Mouse (Mus musculus): ENCODE measurements around the gene Gramd4. TPM values are rescaled to one million over a fixed set of nuclear protein-coding genes. Genes with fewer than 3 reads are reported as not detected.

Gramd4 gene
- polyA plus RNA-seq, 1 experiment from 2014 or later, result 8.7 TPM

- Histone ChIP-seq H3K4me3 (ENCODE audit: low read depth, low read length) (no peak overlapping the region), H3K4me1 (replicated peaks; ENCODE audit: control insufficient read depth, insufficient read depth, low read length) (peaks cover 4% of the 10 kb centered on the region; the same call in 1 of the 2 replicates), H3K27me3 (ENCODE audit: control insufficient read depth, insufficient read depth, low read length) (no peaks in the 10 kb centered on the region), H3K36me3 (ENCODE audit: control insufficient read depth, insufficient read depth, low read length) (no peaks in the 10 kb centered on the region), H3K27ac (ENCODE audit: low read depth, low read length) (no peak overlapping the region), H3K9me3 (ENCODE audit: control insufficient read depth, low read length) (no peaks in the 10 kb centered on the region), H3K9ac (ENCODE audit: low read depth, low read length) (no peak overlapping the region), H3K4me2 (replicated peaks; ENCODE audit: low read depth, low read length) (no peak overlapping the region)
- DNase-seq (ENCODE audit: low spot score) (no peak), ATAC-seq (ENCODE audit: low FRiP score) (no peak)
- WGBS, result 85% methylated on average over 12 of the region's 12 CpGs
These were observed 111.7 kb downstream of the Gramd4 start for GRCm38 (mm10) chr15:86168941-86169816.

GRCm38 (mm10) chr15:86169817-86170110, 112.3 kb downstream of the Gramd4 start:
- no peak for DNase-seq (ENCODE audit: low spot score)
- no peak overlapping the region for H3K4me3 ChIP-seq (ENCODE audit: low read depth, low read length)
- H3K36me3 ChIP-seq (ENCODE audit: control insufficient read depth, insufficient read depth, low read length), result no peaks in the 10 kb centered on the region
- H3K4me2 ChIP-seq (replicated peaks; ENCODE audit: low read depth, low read length), result no peak overlapping the region
- H3K27me3 ChIP-seq (ENCODE audit: control insufficient read depth, insufficient read depth, low read length), result no peaks in the 10 kb centered on the region
- no peak for ATAC-seq (ENCODE audit: low FRiP score)
- no peaks in the 10 kb centered on the region for H3K9me3 ChIP-seq (ENCODE audit: control insufficient read depth, low read length)
- H3K27ac ChIP-seq (ENCODE audit: low read depth, low read length), result no peak overlapping the region
- 76% methylated on average over 4 of the region's 4 CpGs for WGBS
- peaks cover 4% of the 10 kb centered on the region; the same call in 1 of the 2 replicates for H3K4me1 ChIP-seq (replicated peaks; ENCODE audit: control insufficient read depth, insufficient read depth, low read length)
- no peak overlapping the region for H3K9ac ChIP-seq (ENCODE audit: low read depth, low read length)

GRCm38 (mm10) chr15:86171316-86171715, 113.8 kb downstream of the Gramd4 start:
- Histone ChIP-seq H3K9me3 (ENCODE audit: control insufficient read depth, low read length) (no peaks in the 10 kb centered on the region), H3K27me3 (ENCODE audit: control insufficient read depth, insufficient read depth, low read length) (no peaks in the 10 kb centered on the region), H3K4me1 (replicated peaks; ENCODE audit: control insufficient read depth, insufficient read depth, low read length) (peaks cover 4% of the 10 kb centered on the region; the same call in 1 of the 2 replicates), H3K4me2 (replicated peaks; ENCODE audit: low read depth, low read length) (no peak overlapping the region), H3K27ac (ENCODE audit: low read depth, low read length) (no peak overlapping the region), H3K4me3 (ENCODE audit: low read depth, low read length) (no peak overlapping the region), H3K9ac (ENCODE audit: low read depth, low read length) (no peak overlapping the region), H3K36me3 (ENCODE audit: control insufficient read depth, insufficient read depth, low read length) (no peaks in the 10 kb centered on the region)
- ATAC-seq (ENCODE audit: low FRiP score), result no peak
- DNase-seq (ENCODE audit: low spot score), result no peak
- WGBS, result 80% methylated on average over 12 of the region's 12 CpGs

- 73% methylated on average over 3 of the region's 3 CpGs for WGBS
These were observed 114.6 kb downstream of the Gramd4 start for GRCm38 (mm10) chr15:86172124-86172523.

GRCm38 (mm10) chr15:86172526-86172925, 115.0 kb downstream of the Gramd4 start:
- Histone ChIP-seq H3K27me3 (ENCODE audit: control insufficient read depth, insufficient read depth, low read length) (no peaks in the 10 kb centered on the region), H3K27ac (ENCODE audit: low read depth, low read length) (no peak overlapping the region), H3K36me3 (ENCODE audit: control insufficient read depth, insufficient read depth, low read length) (no peaks in the 10 kb centered on the region), H3K4me2 (replicated peaks; ENCODE audit: low read depth, low read length) (no peak overlapping the region), H3K4me1 (replicated peaks; ENCODE audit: control insufficient read depth, insufficient read depth, low read length) (peaks cover 4% of the 10 kb centered on the region; the same call in 1 of the 2 replicates), H3K9ac (ENCODE audit: low read depth, low read length) (no peak overlapping the region), H3K4me3 (ENCODE audit: low read depth, low read length) (no peak overlapping the region), H3K9me3 (ENCODE audit: control insufficient read depth, low read length) (no peaks in the 10 kb centered on the region)
- DNase-seq (ENCODE audit: low spot score) (no peak), ATAC-seq (ENCODE audit: low FRiP score) (no peak)
- WGBS, result 75% methylated on average over 6 of the region's 6 CpGs

More at GRCm38 (mm10) chr15:86172124-86172523, 114.6 kb downstream of the Gramd4 start:
- Histone ChIP-seq H3K4me3 (ENCODE audit: low read depth, low read length) (no peak overlapping the region), H3K4me1 (replicated peaks; ENCODE audit: control insufficient read depth, insufficient read depth, low read length) (peaks cover 4% of the 10 kb centered on the region; the same call in 1 of the 2 replicates), H3K4me2 (replicated peaks; ENCODE audit: low read depth, low read length) (no peak overlapping the region), H3K9me3 (ENCODE audit: control insufficient read depth, low read length) (no peaks in the 10 kb centered on the region), H3K27me3 (ENCODE audit: control insufficient read depth, insufficient read depth, low read length) (no peaks in the 10 kb centered on the region), H3K27ac (ENCODE audit: low read depth, low read length) (no peak overlapping the region), H3K36me3 (ENCODE audit: control insufficient read depth, insufficient read depth, low read length) (no peaks in the 10 kb centered on the region), H3K9ac (ENCODE audit: low read depth, low read length) (no peak overlapping the region)
- no peak for DNase-seq (ENCODE audit: low spot score)
- ATAC-seq (ENCODE audit: low FRiP score), result no peak

- 44% methylated on average over 16 of the region's 16 CpGs for WGBS
- Histone ChIP-seq H3K4me2 (replicated peaks; ENCODE audit: low read depth, low read length) (no peak overlapping the region), H3K4me1 (replicated peaks; ENCODE audit: control insufficient read depth, insufficient read depth, low read length) (peaks cover 4% of the 10 kb centered on the region; the same call in 1 of the 2 replicates), H3K9me3 (ENCODE audit: control insufficient read depth, low read length) (no peaks in the 10 kb centered on the region), H3K27ac (ENCODE audit: low read depth, low read length) (no peak overlapping the region), H3K36me3 (ENCODE audit: control insufficient read depth, insufficient read depth, low read length) (no peaks in the 10 kb centered on the region), H3K4me3 (ENCODE audit: low read depth, low read length) (no peak overlapping the region), H3K27me3 (ENCODE audit: control insufficient read depth, insufficient read depth, low read length) (no peaks in the 10 kb centered on the region), H3K9ac (ENCODE audit: low read depth, low read length) (0 out of 2 replicates have a peak overlapping the region, but pooled peaks have one; percentile 4)
- ATAC-seq (ENCODE audit: low FRiP score) (no peak), DNase-seq (ENCODE audit: low spot score) (no peak)
These were observed 115.9 kb downstream of the Gramd4 start for GRCm38 (mm10) chr15:86173136-86173985.

- no peak for ATAC-seq (ENCODE audit: low FRiP score)
- no peaks in the 10 kb centered on the region for H3K36me3 ChIP-seq (ENCODE audit: control insufficient read depth, insufficient read depth, low read length)
- H3K27me3 ChIP-seq (ENCODE audit: control insufficient read depth, insufficient read depth, low read length), result no peaks in the 10 kb centered on the region
- WGBS, result 84% methylated on average over 3 of the region's 3 CpGs
- H3K9me3 ChIP-seq (ENCODE audit: control insufficient read depth, low read length), result no peaks in the 10 kb centered on the region
- no peak overlapping the region for H3K9ac ChIP-seq (ENCODE audit: low read depth, low read length)
- no peak overlapping the region for H3K4me3 ChIP-seq (ENCODE audit: low read depth, low read length)
- no peak overlapping the region for H3K4me2 ChIP-seq (replicated peaks; ENCODE audit: low read depth, low read length)
- DNase-seq (ENCODE audit: low spot score), result no peak
- H3K27ac ChIP-seq (ENCODE audit: low read depth, low read length), result no peak overlapping the region
- no peaks in the 10 kb centered on the region for H3K4me1 ChIP-seq (replicated peaks; ENCODE audit: control insufficient read depth, insufficient read depth, low read length)
These were observed 118.0 kb downstream of the Gramd4 start for GRCm38 (mm10) chr15:86175253-86176050.

GRCm38 (mm10) chr15:86176166-86176565, 118.7 kb downstream of the Gramd4 start:
- ATAC-seq (ENCODE audit: low FRiP score) (no peak), DNase-seq (ENCODE audit: low spot score) (no peak)
- Histone ChIP-seq H3K27ac (ENCODE audit: low read depth, low read length) (no peak overlapping the region), H3K36me3 (ENCODE audit: control insufficient read depth, insufficient read depth, low read length) (no peaks in the 10 kb centered on the region), H3K9ac (ENCODE audit: low read depth, low read length) (no peak overlapping the region), H3K4me2 (replicated peaks; ENCODE audit: low read depth, low read length) (no peak overlapping the region), H3K4me1 (replicated peaks; ENCODE audit: control insufficient read depth, insufficient read depth, low read length) (no peaks in the 10 kb centered on the region), H3K27me3 (ENCODE audit: control insufficient read depth, insufficient read depth, low read length) (no peaks in the 10 kb centered on the region), H3K9me3 (ENCODE audit: control insufficient read depth, low read length) (no peaks in the 10 kb centered on the region), H3K4me3 (ENCODE audit: low read depth, low read length) (no peak overlapping the region)
- 91% methylated on average over 10 of the region's 10 CpGs for WGBS

Data from hindbrain, embryonic 11.5 days (tissue).